Mouse (Mus musculus) mesoderm, embryonic 11.5 days (tissue): ENCODE measurements around the gene H2-M9.

Experiments
- DNase-seq: peaks from one replicate; pipeline ENCODE4 v3.0.0-alpha.2; 2012; ENCODE audit warnings: low read depth, low spot score

H2-M9 gene

DNA sequence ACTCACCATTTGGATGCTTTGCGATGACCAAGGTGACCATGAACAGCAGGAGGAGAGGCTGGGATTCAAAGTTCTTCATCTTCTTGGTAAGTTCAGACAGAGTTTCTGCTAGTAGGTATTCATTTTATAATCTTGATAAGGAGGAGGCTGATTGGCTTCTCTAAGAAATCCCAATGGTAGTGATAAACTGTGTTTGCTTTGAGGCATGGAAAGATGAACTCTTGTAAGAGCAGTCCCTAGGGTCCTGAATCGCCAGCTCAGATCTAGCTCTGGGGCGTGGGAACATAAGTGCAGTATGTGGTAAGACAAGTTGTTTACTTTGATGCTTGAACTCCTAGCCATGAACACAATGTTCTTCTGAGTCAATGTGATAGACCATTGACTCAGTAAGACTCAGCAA, at the start of gene H2-M9:
TSS of gene H2-M9 (minus strand) at position 101 of the 400 bp plus-strand sequence.
- no peak for DNase-seq

DNA sequence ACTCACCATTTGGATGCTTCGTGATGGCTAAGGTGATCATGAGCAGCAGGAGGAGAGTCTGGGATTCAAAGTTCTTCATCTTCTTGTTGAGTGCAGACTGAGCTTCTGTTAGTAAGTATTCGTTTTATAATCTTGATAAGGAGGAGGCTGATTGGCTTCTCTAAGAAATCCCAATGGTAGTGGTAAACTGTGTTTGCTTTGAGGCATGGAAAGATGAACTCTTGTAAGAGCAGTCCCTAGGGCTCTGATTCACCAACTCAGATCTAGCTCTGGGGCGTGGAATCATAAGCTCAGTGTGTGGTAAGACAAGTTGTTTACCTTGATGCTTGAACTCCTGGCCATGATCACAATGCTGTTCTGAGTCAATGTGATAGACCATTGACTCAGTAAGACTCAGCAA, 29.7 kb upstream of the H2-M9 start, which contains the start of gene H2-M1:
TSS of gene H2-M1 (minus strand) at position 101 of the 400 bp plus-strand sequence.
- no peak for DNase-seq
